Mouse (Mus musculus) lung, embryonic 15.5 days (tissue): ENCODE measurements at regions not wholly inside any gene's neighbourhood (a gene's known extent, or its start where the extent isn't known, plus 50 kb on each side); places are given as distances from the start of the nearest gene placed in this dataset.
"Not testable (repeated sequence)": the region's sequence is repeated elsewhere in the genome, so short reads cannot be mapped to it uniquely, and the experiment has no call there.

Source experiments
- ATAC-seq: fragments of 200-750 bp; cut with Nextera tagmentation; 2 replicates; pipeline ENCODE4 v1.8.0; 2017; ENCODE audit warnings: moderate number of reproducible peaks, borderline replicate concordance; ENCODE audit not compliant: low FRiP score, low TSS enrichment; ENCODE audit errors: extremely low read depth
- H3K27ac ChIP-seq: fragments of 300-500 bp; sonication (generic); 2 replicates; pipeline ENCODE4 v1.5.1; 2015; ENCODE audit warnings: moderate library complexity, mild to moderate bottlenecking, inconsistent platforms
- H3K27me3 ChIP-seq: fragments of 300-500 bp; sonication (generic); 2 replicates; pipeline ENCODE4 v1.6.1; 2015; ENCODE audit warnings: inconsistent platforms
- H3K36me3 ChIP-seq: fragments of 300-500 bp; sonication (generic); 2 replicates; pipeline ENCODE4 v1.6.1; 2015; ENCODE audit warnings: inconsistent platforms
- H3K4me1 ChIP-seq: fragments of 300-500 bp; sonication (generic); 2 replicates; pipeline ENCODE4 v1.6.1; 2015; ENCODE audit warnings: inconsistent platforms
- H3K4me2 ChIP-seq: fragments of 300-500 bp; sonication (generic); 2 replicates; pipeline ENCODE4 v1.6.1; 2015; ENCODE audit warnings: inconsistent platforms, mild to moderate bottlenecking, moderate library complexity
- H3K4me3 ChIP-seq: fragments of 300-500 bp; sonication (generic); 2 replicates; pipeline ENCODE4 v1.5.1; 2015; ENCODE audit warnings: mild to moderate bottlenecking, inconsistent platforms
- H3K9ac ChIP-seq: fragments of 300-500 bp; sonication (generic); 2 replicates; pipeline ENCODE4 v1.6.1; 2015; ENCODE audit warnings: inconsistent platforms
- H3K9me3 ChIP-seq: fragments of 300-500 bp; sonication (generic); 2 replicates; pipeline ENCODE4 v1.6.1; 2016; ENCODE audit warnings: inconsistent platforms
- WGBS: fragments of 180-500 bp; shearing (Covaris S2); methylation state at CpG from one replicate; pipeline ENCODE4 v1.1.7; 2015; 5-methylcytosine and 5-hydroxymethylcytosine counted together

DNA sequence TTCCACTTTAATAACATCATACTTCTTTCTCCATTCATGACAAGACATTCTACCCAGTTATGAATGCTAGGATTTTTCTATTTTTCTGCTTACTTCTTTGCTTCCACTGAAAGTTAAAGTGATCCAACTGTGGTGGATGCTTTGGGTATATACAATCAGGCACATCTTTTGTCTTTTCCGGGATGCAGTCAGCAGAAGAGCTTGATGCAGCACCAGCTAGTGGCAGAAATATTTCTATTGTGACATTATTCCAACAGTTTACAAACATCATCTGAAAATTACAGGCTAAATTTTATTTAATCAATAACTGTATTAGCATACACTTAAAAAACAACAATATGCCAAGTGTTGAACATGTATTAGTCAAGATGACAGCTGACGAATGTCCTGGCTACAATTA, 336.3 kb downstream of the Tm4sf1 start:
- 85% methylated on average over 2 of the region's 2 CpGs for WGBS
- Histone ChIP-seq H3K4me1 (no peaks in the 10 kb centered on the region), H3K9ac (no peak overlapping the region), H3K9me3 (no peaks in the 10 kb centered on the region), H3K27me3 (no peaks in the 10 kb centered on the region), H3K27ac (no peak overlapping the region), H3K4me3 (no peak overlapping the region), H3K36me3 (no peaks in the 10 kb centered on the region), H3K4me2 (no peak overlapping the region)
- ATAC-seq = no peak

DNA sequence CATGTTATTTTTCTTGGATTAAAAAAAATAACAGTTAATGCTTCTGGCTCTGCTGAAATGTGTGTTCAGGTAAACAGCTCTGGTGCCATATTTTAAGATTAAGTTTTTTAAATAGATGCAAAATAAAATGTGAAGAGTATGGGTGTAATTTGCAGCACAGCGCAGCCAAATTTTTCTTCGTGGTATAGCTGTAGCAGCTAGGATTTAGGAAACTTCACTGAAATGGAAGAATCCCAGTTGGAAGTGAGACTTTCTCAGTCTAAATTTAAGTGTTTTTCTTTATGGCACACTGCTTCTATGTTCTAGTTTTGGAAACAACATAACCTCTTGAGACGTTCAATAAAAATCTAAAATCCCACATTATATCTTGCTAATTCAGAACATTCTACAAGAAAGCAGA, 337.6 kb downstream of the Tm4sf1 start:
- 85% methylated on average over 3 of the region's 3 CpGs for WGBS
- Histone ChIP-seq H3K4me3 (no peak overlapping the region), H3K9ac (no peak overlapping the region), H3K9me3 (no peaks in the 10 kb centered on the region), H3K27ac (no peak overlapping the region), H3K27me3 (no peaks in the 10 kb centered on the region), H3K36me3 (no peaks in the 10 kb centered on the region), H3K4me1 (no peaks in the 10 kb centered on the region), H3K4me2 (no peak overlapping the region)
- no peak for ATAC-seq

DNA sequence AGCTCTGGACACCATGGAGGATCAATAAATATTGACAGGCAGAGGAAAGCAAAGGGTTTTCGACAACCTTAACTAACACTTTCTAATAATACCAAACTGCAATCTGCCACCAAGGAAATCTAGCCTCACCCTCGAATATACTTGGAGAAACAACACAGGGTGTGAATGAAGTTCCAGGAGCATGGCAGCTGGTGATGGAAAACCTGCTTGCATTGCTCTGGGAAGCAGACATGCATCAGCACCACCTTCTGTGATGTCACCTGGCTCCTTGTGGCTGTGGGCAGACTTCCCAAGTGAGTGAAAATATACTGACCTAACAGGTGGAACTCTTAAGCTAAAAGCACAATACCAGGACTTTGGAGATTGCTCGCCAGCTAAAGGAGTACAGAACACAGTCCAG, 338.5 kb downstream of the Tm4sf1 start:
- WGBS = 56% methylated on average over 3 of the region's 3 CpGs
- no peak overlapping the region for H3K27ac ChIP-seq
- no peaks in the 10 kb centered on the region for H3K9me3 ChIP-seq
- H3K36me3 ChIP-seq = no peaks in the 10 kb centered on the region
- H3K4me2 ChIP-seq = no peak overlapping the region
- H3K4me1 ChIP-seq = no peaks in the 10 kb centered on the region
- no peak overlapping the region for H3K4me3 ChIP-seq
- H3K9ac ChIP-seq = no peak overlapping the region
- no peaks in the 10 kb centered on the region for H3K27me3 ChIP-seq
- ATAC-seq = no peak

DNA sequence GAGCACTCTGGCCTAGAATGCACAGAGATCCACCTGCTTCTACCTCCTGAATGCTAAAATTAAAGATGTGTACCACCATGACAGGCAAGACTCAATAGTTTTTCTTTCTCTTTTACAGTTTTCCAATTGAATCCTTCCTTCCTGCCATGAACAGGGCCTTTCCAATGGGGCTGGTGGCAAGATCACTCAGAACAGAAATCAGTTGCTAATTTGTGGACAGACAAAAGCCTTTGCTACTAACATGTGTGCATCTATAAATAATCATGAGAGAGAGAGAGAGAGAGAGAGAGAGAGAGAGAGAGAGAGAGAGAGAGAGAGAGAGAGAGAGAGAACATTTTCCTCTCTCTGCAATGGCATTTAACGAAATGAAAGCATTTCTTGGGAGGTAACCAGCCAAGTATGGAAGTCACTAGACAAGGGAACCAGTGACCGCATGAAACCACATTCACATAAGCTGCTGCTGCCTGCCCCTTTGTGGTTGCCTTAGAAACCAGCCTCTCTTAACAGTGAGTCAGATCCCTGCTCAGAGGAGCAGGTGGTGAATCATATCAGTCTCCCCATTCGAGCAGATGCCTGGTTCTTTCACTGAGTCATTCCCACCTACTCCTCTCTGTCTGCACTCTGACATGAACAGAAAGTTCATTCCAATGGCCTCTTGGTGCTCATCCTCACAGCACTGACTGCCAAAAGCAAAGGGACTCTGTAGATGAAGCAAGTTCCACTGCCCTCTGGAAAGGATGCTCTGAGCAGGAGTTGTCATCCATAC, 339.4 kb downstream of the Tm4sf1 start:
- Histone ChIP-seq H3K4me1 (no peaks in the 10 kb centered on the region), H3K9ac (no peak overlapping the region), H3K27ac (no peak overlapping the region), H3K27me3 (no peaks in the 10 kb centered on the region), H3K36me3 (no peaks in the 10 kb centered on the region), H3K4me3 (no peak overlapping the region), H3K4me2 (no peak overlapping the region), H3K9me3 (no peaks in the 10 kb centered on the region)
- no peak for ATAC-seq
- 57% methylated on average over 3 of the region's 3 CpGs for WGBS

DNA sequence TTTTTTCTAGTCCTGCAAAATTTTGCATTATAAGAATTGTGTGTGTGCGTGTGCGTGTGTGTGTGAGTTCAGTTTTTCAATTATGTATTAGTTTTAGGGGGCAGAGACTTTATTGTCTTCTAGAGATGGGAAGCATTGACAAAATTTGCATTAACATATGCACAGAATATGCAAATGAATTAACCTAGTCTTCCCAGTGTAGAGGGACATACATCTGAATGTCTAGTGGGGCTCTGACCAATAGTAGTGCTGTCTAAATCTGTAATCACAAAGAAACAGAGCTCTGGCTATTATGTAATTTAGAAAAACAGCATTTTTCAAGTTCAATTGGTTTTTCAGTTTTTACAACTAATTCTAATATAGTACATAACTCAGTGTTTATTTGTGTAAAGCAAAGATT, 344.8 kb downstream of the Tm4sf1 start:
- no peaks in the 10 kb centered on the region for H3K9me3 ChIP-seq
- H3K9ac ChIP-seq = no peak overlapping the region
- H3K36me3 ChIP-seq = no peaks in the 10 kb centered on the region
- ATAC-seq = no peak
- H3K4me1 ChIP-seq = no peaks in the 10 kb centered on the region
- no peaks in the 10 kb centered on the region for H3K27me3 ChIP-seq
- no peak overlapping the region for H3K4me3 ChIP-seq
- 90% methylated on average over 2 of the region's 2 CpGs for WGBS
- H3K4me2 ChIP-seq = no peak overlapping the region
- no peak overlapping the region for H3K27ac ChIP-seq

DNA sequence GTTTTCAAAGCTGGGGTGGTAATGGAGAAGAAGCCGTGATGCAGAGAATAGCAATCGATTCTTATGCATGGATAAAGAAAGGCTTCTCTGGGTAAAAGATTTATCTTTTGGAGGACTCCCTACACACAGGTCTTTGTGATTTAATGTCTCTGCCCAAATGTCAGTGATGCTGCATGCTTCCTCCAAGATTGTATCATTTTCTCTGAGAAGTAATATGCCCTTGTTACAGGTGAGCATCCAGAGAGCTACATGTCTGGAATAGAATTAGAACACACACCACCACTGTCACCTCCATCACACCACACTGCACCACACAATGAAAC, 346.0 kb downstream of the Tm4sf1 start:
- no peak for ATAC-seq
- Histone ChIP-seq H3K4me1 (no peaks in the 10 kb centered on the region), H3K27ac (no peak overlapping the region), H3K9me3 (no peaks in the 10 kb centered on the region), H3K36me3 (no peaks in the 10 kb centered on the region), H3K9ac (no peak overlapping the region), H3K4me3 (no peak overlapping the region), H3K4me2 (no peak overlapping the region), H3K27me3 (no peaks in the 10 kb centered on the region)
- WGBS = 85% methylated on average over 2 of the region's 2 CpGs

DNA sequence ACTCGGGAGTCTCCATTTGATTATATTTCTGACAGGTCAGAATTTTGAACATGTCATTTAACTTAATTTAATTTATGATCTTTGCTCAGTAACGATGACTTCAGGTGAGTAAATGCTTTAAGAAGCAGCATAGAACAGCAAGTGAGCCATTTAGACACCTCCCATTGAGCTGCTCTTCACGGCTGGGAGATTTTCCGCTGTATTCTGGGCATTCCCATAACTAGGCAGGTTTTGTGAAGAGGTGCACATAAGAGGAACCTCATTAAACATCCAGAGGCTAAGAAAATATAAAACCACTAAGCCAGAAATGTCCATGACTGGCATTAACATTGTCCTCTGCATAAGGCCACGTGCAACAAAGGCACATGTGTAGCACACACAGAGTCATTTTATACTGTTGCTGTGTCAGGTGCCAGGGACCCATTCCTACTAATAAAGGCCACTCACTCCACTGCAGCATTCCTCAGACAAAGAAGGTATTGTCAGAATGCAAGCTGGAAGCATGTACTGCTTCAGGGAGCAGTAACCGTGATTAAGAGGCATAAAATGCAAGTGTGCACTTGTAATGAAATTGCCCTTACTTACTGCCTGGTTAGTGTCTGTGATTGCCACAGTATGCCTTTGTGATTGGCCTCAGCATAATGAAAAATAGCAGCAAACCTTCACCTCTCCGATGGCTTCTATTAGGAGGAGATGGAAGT, 346.5 kb downstream of the Tm4sf1 start:
- Histone ChIP-seq H3K27ac (no peak overlapping the region), H3K4me2 (no peak overlapping the region), H3K36me3 (no peaks in the 10 kb centered on the region), H3K4me3 (no peak overlapping the region), H3K27me3 (no peaks in the 10 kb centered on the region), H3K9ac (no peak overlapping the region), H3K4me1 (no peaks in the 10 kb centered on the region), H3K9me3 (no peaks in the 10 kb centered on the region)
- ATAC-seq = no peak
- WGBS = 60% methylated on average over 7 of the region's 7 CpGs

DNA sequence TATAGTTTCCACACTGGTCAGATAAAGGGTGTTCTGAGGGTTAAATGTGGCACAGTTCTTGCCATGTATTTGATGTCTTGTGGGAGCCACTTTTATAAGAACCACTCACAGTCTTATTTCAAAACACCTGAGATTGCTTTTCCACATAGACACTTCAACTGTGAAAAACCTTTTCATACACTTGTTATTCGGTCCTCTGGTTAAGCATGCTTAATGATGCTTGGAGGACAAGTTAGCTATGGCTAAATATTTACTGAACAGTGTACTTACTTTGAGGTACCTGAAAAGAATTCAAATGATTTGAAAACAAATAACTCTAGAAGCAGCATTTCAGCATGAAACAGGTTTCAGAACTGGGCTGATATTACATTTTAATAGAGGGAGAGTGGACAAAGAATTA, 359.2 kb downstream of the Tm4sf1 start:
- not testable (repeated sequence) for ATAC-seq, H3K4me3 ChIP-seq, H3K36me3 ChIP-seq, H3K9me3 ChIP-seq, H3K4me1 ChIP-seq, H3K4me2 ChIP-seq, H3K27ac ChIP-seq, H3K27me3 ChIP-seq, H3K9ac ChIP-seq
- no CpG with 5 or more reads among the region's 1 CpGs for WGBS

DNA sequence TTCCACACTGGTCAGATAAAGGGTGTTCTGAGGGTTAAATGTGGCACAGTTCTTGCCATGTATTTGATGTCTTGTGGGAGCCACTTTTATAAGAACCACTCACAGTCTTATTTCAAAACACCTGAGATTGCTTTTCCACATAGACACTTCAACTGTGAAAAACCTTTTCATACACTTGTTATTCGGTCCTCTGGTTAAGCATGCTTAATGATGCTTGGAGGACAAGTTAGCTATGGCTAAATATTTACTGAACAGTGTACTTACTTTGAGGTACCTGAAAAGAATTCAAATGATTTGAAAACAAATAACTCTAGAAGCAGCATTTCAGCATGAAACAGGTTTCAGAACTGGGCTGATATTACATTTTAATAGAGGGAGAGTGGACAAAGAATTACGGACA, 372.8 kb downstream of the Tm4sf1 start:
- not testable (repeated sequence) for H3K36me3 ChIP-seq, H3K27ac ChIP-seq, H3K4me3 ChIP-seq, H3K4me1 ChIP-seq, H3K9me3 ChIP-seq, H3K27me3 ChIP-seq, H3K9ac ChIP-seq, ATAC-seq, H3K4me2 ChIP-seq
- 73% methylated on average over 1 of the region's 2 CpGs for WGBS

DNA sequence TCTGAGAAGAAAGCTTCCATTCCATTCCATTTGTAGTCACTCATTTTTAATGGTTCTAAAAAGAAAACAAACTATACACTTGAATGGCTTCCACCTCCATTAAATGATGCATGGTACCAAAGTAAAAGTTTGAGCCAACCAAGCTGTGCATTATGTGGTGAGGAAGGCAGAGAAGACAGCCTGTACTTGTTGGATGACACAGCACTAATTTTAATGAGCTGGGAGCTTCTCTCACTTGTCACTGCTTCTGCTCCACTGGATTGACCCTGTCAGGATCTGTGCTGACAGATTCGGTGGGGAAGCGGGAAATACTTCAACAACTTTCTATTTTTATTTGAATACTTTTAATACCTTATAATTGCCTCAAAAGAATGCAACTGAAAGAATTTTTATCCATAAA, 403.3 kb downstream of the Tm4sf1 start:
- Histone ChIP-seq H3K9me3 (no peaks in the 10 kb centered on the region), H3K27ac (no peak overlapping the region), H3K36me3 (no peaks in the 10 kb centered on the region), H3K4me3 (no peak overlapping the region), H3K27me3 (no peaks in the 10 kb centered on the region), H3K4me1 (no peaks in the 10 kb centered on the region), H3K9ac (no peak overlapping the region), H3K4me2 (no peak overlapping the region)
- ATAC-seq = no peak
- WGBS = 54% methylated on average over 2 of the region's 2 CpGs

DNA sequence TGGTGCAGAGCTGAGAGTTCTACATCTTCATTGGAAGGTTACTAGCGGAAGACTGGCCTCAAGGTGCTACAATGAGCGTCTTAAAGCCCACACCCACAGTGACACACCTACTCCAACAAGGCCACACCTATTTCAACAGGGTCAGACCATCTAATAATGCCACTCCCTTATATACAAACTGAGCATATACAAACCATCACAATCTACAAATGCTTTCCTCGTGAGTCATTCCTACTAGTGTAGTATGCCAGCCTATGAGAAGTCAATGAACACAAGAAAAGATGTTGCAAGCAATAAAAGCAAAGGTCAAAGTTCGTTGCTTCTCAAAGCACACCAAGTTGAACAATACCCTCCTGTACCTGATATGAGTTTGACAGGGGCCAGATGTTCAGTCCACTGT, 424.7 kb downstream of the Tm4sf1 start:
- Histone ChIP-seq H3K4me2 (no peak overlapping the region), H3K4me3 (no peak overlapping the region), H3K27me3 (no peaks in the 10 kb centered on the region), H3K4me1 (no peaks in the 10 kb centered on the region), H3K9ac (no peak overlapping the region), H3K9me3 (no peaks in the 10 kb centered on the region), H3K36me3 (no peaks in the 10 kb centered on the region), H3K27ac (no peak overlapping the region)
- WGBS = 80% methylated on average over 4 of the region's 4 CpGs
- ATAC-seq = no peak

DNA sequence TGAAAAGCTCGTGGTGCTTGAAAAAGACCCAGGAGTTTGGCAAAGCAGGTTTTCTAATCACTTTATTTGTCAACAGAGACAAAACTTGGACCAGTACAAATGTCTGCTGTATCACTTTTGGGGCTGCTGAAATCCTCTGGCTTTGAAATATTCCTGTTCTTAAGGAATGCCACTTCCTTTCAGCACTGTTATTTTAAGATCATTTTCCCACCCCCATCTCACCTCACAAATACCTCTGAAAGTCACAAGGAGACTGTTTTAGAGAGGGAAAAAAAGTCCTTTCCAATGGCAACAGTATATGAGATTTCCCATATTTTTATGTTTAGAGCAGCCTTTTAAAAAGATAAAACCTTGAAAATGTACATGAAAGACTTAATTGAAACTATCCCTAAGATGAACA, 438.2 kb downstream of the Tm4sf1 start:
- H3K4me2 ChIP-seq = no peak overlapping the region
- no peaks in the 10 kb centered on the region for H3K27me3 ChIP-seq
- no peak overlapping the region for H3K9ac ChIP-seq
- H3K4me1 ChIP-seq = no peaks in the 10 kb centered on the region
- no peak overlapping the region for H3K4me3 ChIP-seq
- 57% methylated on average over 1 of the region's 1 CpGs for WGBS
- no peak overlapping the region for H3K27ac ChIP-seq
- no peak for ATAC-seq
- H3K36me3 ChIP-seq = no peaks in the 10 kb centered on the region
- H3K9me3 ChIP-seq = no peaks in the 10 kb centered on the region

DNA sequence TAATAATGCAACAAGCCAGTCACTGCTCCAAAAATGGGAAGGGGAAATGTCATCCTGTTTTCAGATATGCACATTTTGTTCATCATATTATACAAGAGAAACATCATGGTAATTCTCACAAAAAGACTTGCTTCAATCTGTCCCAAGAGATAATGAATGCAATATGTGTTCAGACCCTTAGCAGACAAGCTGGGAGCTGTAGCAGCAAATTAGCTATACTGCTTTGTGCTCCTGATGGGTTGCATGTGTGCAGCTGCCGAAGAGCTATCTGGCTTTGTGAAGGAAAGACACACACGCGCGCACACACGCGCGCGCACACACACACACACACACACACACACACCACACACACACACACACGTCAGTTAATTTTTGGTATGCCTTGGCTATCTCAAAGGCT, 441.9 kb downstream of the Tm4sf1 start:
- Histone ChIP-seq H3K4me3 (no peak overlapping the region), H3K9ac (no peak overlapping the region), H3K27me3 (no peaks in the 10 kb centered on the region), H3K4me1 (no peaks in the 10 kb centered on the region), H3K4me2 (no peak overlapping the region), H3K27ac (no peak overlapping the region), H3K36me3 (no peaks in the 10 kb centered on the region), H3K9me3 (no peaks in the 10 kb centered on the region)
- WGBS = 91% methylated on average over 9 of the region's 9 CpGs
- no peak for ATAC-seq
